Mouse (Mus musculus): ENCODE results near the gene Cdt1.

- TF ChIP-seq CTCF (IDR thresholded peaks at IDR 0.05; ENCODE audit: low read depth), result no peak
- TF ChIP-seq EP300 (IDR thresholded peaks at IDR 0.05; ENCODE audit: low read depth), result peak; percentile 86
Measured at GRCm38 (mm10) chr8:122618660-122619378, 51.0 kb downstream of the Cdt1 start.

Measured in liver, postnatal 0 days (tissue).